Mouse (Mus musculus): Measurements from ENCODE around the gene Gm17416. TPM values are rescaled to one million over a fixed set of nuclear protein-coding genes. Genes with fewer than 3 reads are reported as not detected.

Gene Gm17416
- polyA plus RNA-seq (2015; fragmentation: Nextera tagmentation; extraction: Ambion mirVana), result not detected in 2 replicates

GRCm38 (mm10) chr2:152569038-152569437, at the start of gene Gm17416:
Gm17416 (plus strand) TSS chr2:152569338.
- no peak within 1 kb of the TSS for H3K9ac ChIP-seq
- H3K27ac ChIP-seq, result no peak within 1 kb of the TSS
- no peak within 1 kb of the TSS for H3K4me2 ChIP-seq
- H3K4me3 ChIP-seq, result no peak within 1 kb of the TSS
- no peaks in the 10 kb centered on the region for H3K36me3 ChIP-seq (replicated peaks)
- whole genome bisulfite sequencing, result 92% methylated on average over 5 of the region's 5 CpGs
- H3K4me1 ChIP-seq, result no peaks in the 10 kb centered on the region
- H3K27me3 ChIP-seq (replicated peaks), result no peaks in the 10 kb centered on the region
- no peak for ATAC-seq (replicated peaks)
- H3K9me3 ChIP-seq, result no peaks in the 10 kb centered on the region

- Histone ChIP-seq H3K27me3 (replicated peaks) (no peaks in the 10 kb centered on the region), H3K4me2 (no peak within 1 kb of the TSS), H3K9ac (no peak within 1 kb of the TSS), H3K9me3 (no peaks in the 10 kb centered on the region), H3K36me3 (replicated peaks) (no peaks in the 10 kb centered on the region), H3K27ac (no peak within 1 kb of the TSS), H3K4me1 (no peaks in the 10 kb centered on the region), H3K4me3 (no peak within 1 kb of the TSS)
- 56% methylated on average over 13 of the region's 13 CpGs for WGBS
- ATAC-seq (replicated peaks), result no peak
Measured at GRCm38 (mm10) chr2:152539944-152540710, 29.0 kb upstream of the Gm17416 start, which contains the start of gene Defb29. Defb29 (minus strand) TSS chr2:152540098.

DNA sequence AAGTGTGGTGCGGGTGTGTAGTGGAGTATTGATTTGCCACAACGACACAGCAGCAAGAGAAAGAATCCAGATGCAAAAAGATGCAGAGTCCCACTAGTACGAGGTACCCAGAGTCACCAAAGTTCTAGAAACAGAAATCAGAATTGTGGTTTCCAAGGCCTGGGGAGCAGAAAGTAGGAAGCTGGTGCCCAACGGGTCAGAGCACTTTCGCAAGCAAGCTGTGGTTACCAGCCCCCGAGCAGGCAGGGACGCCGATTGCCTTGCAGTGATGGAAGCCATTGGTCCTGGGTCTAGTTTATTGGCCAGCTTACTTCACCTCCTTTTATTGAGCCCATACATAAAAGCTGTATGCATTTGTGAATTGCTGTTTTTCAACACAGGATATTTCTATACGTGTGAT, 27.2 kb upstream of the Gm17416 start:
- Histone ChIP-seq H3K4me2 (no peak overlapping the region), H3K9me3 (no peaks in the 10 kb centered on the region), H3K4me1 (no peaks in the 10 kb centered on the region), H3K36me3 (replicated peaks) (no peaks in the 10 kb centered on the region), H3K27ac (no peak overlapping the region), H3K4me3 (no peak overlapping the region), H3K27me3 (replicated peaks) (no peaks in the 10 kb centered on the region), H3K9ac (no peak overlapping the region)
- no peak for ATAC-seq (replicated peaks)
- whole genome bisulfite sequencing, result 86% methylated on average over 9 of the region's 9 CpGs

GRCm38 (mm10) chr2:152542897-152543296, 26.2 kb upstream of the Gm17416 start:
- 73% methylated on average over 2 of the region's 2 CpGs for WGBS

DNA sequence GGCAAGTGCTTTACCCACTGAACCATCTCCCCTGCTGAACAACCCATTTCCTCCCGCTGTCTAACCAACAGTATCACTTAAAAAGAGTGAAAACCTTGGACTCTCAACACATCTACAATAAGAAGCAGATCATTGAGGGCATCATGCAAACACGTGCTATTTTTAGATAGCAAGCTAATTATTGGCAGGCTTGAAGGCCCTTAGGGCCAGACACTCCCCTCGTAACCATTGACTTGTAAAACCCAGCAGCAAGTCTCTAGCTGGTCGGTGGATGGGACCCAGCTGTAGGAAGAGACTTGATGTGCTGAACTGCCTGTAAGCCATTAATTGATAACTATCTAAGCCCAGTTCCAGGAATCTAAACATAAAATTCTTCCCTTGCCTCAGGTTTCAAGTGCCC, 25.7 kb upstream of the Gm17416 start:
- H3K27me3 ChIP-seq (replicated peaks), result no peaks in the 10 kb centered on the region
- no peaks in the 10 kb centered on the region for H3K9me3 ChIP-seq
- H3K27ac ChIP-seq, result no peak overlapping the region
- no peak overlapping the region for H3K4me3 ChIP-seq
- no peaks in the 10 kb centered on the region for H3K4me1 ChIP-seq
- H3K9ac ChIP-seq, result no peak overlapping the region
- WGBS, result 86% methylated on average over 4 of the region's 4 CpGs
- no peak overlapping the region for H3K4me2 ChIP-seq
- H3K36me3 ChIP-seq (replicated peaks), result no peaks in the 10 kb centered on the region
- no peak for ATAC-seq (replicated peaks)

More at GRCm38 (mm10) chr2:152542897-152543296, 26.2 kb upstream of the Gm17416 start:
- H3K4me1 ChIP-seq, result no peaks in the 10 kb centered on the region
- H3K4me2 ChIP-seq, result no peak overlapping the region
- H3K9ac ChIP-seq, result no peak overlapping the region
- H3K36me3 ChIP-seq (replicated peaks), result no peaks in the 10 kb centered on the region
- H3K27ac ChIP-seq, result no peak overlapping the region
- H3K27me3 ChIP-seq (replicated peaks), result no peaks in the 10 kb centered on the region
- no peak overlapping the region for H3K4me3 ChIP-seq
- ATAC-seq (replicated peaks), result no peak
- no peaks in the 10 kb centered on the region for H3K9me3 ChIP-seq

- no peak overlapping the region for H3K9ac ChIP-seq
Measured at GRCm38 (mm10) chr2:152544691-152545090, 24.4 kb upstream of the Gm17416 start.

GRCm38 (mm10) chr2:152548124-152548523, 21.0 kb upstream of the Gm17416 start:
- 78% methylated on average over 5 of the region's 5 CpGs for WGBS
- Histone ChIP-seq H3K9ac (no peak overlapping the region), H3K9me3 (no peaks in the 10 kb centered on the region), H3K36me3 (replicated peaks) (no peaks in the 10 kb centered on the region), H3K4me1 (no peaks in the 10 kb centered on the region), H3K27me3 (replicated peaks) (no peaks in the 10 kb centered on the region), H3K4me3 (no peak overlapping the region), H3K27ac (no peak overlapping the region), H3K4me2 (no peak overlapping the region)
- no peak for ATAC-seq (replicated peaks)

More at GRCm38 (mm10) chr2:152544691-152545090, 24.4 kb upstream of the Gm17416 start:
- Histone ChIP-seq H3K36me3 (replicated peaks) (no peaks in the 10 kb centered on the region), H3K4me3 (no peak overlapping the region), H3K9me3 (no peaks in the 10 kb centered on the region), H3K4me2 (no peak overlapping the region), H3K27me3 (replicated peaks) (no peaks in the 10 kb centered on the region), H3K27ac (no peak overlapping the region), H3K4me1 (no peaks in the 10 kb centered on the region)
- ATAC-seq (replicated peaks), result no peak
- WGBS, result 19% methylated on average over 4 of the region's 4 CpGs

- WGBS, result 12% methylated on average over 16 of the region's 16 CpGs
- Histone ChIP-seq H3K36me3 (replicated peaks) (no peaks in the 10 kb centered on the region), H3K9me3 (no peaks in the 10 kb centered on the region), H3K27me3 (replicated peaks) (no peaks in the 10 kb centered on the region), H3K9ac (no peak overlapping the region), H3K27ac (no peak overlapping the region), H3K4me1 (peaks cover 4% of the 10 kb centered on the region; the same call in 1 of the 2 replicates), H3K4me2 (peak overlapping the region; percentile 45), H3K4me3 (0 out of 2 replicates have a peak overlapping the region, but pooled peaks have one; percentile 1)
- ATAC-seq (replicated peaks), result no peak
Measured at GRCm38 (mm10) chr2:152553774-152554423, 15.2 kb upstream of the Gm17416 start.

- no peak overlapping the region for H3K4me2 ChIP-seq
- no peak for ATAC-seq (replicated peaks)
- no peak overlapping the region for H3K27ac ChIP-seq
- H3K4me1 ChIP-seq, result peaks cover 4% of the 10 kb centered on the region; the same call in 1 of the 2 replicates
- no peaks in the 10 kb centered on the region for H3K27me3 ChIP-seq (replicated peaks)
- no peaks in the 10 kb centered on the region for H3K9me3 ChIP-seq
- no peak overlapping the region for H3K9ac ChIP-seq
- H3K36me3 ChIP-seq (replicated peaks), result no peaks in the 10 kb centered on the region
- 82% methylated on average over 7 of the region's 7 CpGs for WGBS
- H3K4me3 ChIP-seq, result no peak overlapping the region
Measured at GRCm38 (mm10) chr2:152556655-152557054, 12.5 kb upstream of the Gm17416 start.

DNA sequence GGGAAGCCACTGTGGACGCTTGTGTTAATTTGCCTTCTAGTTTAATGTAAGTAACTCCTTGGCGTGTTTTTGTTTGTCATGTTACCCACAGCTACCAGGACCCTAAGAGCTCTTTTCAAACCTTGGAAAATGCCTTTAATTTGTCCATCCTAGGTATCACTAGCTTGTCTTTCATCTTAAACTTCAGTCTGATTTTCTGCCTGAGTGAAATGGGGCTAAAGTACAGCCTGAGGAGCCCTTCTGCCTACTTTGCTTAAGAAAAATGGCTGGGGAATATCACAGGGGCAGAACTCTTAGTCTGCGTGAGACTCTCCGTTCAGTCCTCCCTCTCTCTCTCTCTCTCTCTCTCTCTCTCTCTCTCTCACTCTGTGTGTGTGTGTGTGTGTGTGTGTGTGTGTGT, 743 bp downstream of the Gm17416 start:
- Histone ChIP-seq H3K27me3 (replicated peaks) (no peaks in the 10 kb centered on the region), H3K9ac (no peak overlapping the region), H3K4me3 (no peak overlapping the region), H3K4me2 (no peak overlapping the region), H3K36me3 (replicated peaks) (no peaks in the 10 kb centered on the region), H3K9me3 (no peaks in the 10 kb centered on the region), H3K4me1 (no peaks in the 10 kb centered on the region), H3K27ac (no peak overlapping the region)
- 94% methylated on average over 4 of the region's 4 CpGs for WGBS
- ATAC-seq (replicated peaks), result no peak

GRCm38 (mm10) chr2:152570313-152570712, 1.2 kb downstream of the Gm17416 start:
- Histone ChIP-seq H3K9me3 (no peaks in the 10 kb centered on the region), H3K27ac (no peak overlapping the region), H3K4me1 (no peaks in the 10 kb centered on the region), H3K4me3 (no peak overlapping the region), H3K36me3 (replicated peaks) (no peaks in the 10 kb centered on the region), H3K4me2 (no peak overlapping the region), H3K27me3 (replicated peaks) (no peaks in the 10 kb centered on the region), H3K9ac (no peak overlapping the region)
- 84% methylated on average over 6 of the region's 6 CpGs for WGBS
- no peak for ATAC-seq (replicated peaks)

DNA sequence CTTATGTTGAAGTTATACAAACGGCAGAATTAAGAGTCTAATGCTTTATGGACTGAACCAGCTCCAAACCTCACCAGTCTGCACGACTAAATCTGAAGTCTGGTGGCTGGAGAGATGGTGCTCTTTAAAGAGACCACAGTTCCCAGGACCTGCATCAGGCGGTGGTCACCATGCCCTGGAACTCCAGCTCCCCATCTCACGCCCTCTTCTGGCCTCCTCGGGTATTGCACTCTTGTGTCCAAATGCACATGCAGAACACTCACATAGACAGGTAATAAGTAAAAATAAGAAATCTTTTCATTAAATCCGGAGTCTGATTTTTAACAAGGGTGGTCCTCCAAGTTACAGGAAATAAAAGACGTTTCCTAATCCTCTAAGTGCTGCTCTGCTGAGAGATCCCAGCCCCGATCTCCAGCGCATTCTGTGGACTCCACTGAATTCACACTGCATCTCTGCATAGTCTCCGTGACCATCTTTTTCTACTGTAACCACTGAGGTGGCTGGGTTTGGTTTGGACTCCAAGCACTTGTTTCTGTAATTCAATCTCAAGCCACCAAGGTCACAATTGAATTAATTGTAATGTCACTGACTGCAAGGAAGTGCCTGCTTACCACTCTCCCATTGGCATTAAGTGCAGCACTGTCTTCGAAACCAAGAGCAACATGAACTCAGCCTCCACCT, 3.1 kb downstream of the Gm17416 start, which contains the start of gene Defb21:
Defb21 (plus strand) TSS at position 631 of the 681 bp plus-strand sequence.
- no peak within 1 kb of the TSS for H3K9ac ChIP-seq
- no peak within 1 kb of the TSS for H3K4me2 ChIP-seq
- H3K36me3 ChIP-seq (replicated peaks), result no peaks in the 10 kb centered on the region
- H3K9me3 ChIP-seq, result no peaks in the 10 kb centered on the region
- no peaks in the 10 kb centered on the region for H3K4me1 ChIP-seq
- no peak within 1 kb of the TSS for H3K27ac ChIP-seq
- no peaks in the 10 kb centered on the region for H3K27me3 ChIP-seq (replicated peaks)
- no peak within 1 kb of the TSS for H3K4me3 ChIP-seq
- no peak for ATAC-seq (replicated peaks)
- WGBS, result 63% methylated on average over 11 of the region's 11 CpGs

All from midbrain, embryonic 15.5 days (tissue).